Mouse (Mus musculus): ENCODE measurements around the gene Ralgps2. TPM values are rescaled to one million over a fixed set of nuclear protein-coding genes. Genes with fewer than 3 reads are reported as not detected.
A peak's percentile ranks its signal among the peaks of the same experiment; 100 is the strongest.

The Ralgps2 gene
- polyA plus RNA-seq, 1 experiment from 2014 or later = 75.8 TPM

- WGBS = 92% methylated on average over 7 of the region's 7 CpGs
- Histone ChIP-seq H3K4me2 (ENCODE audit: low read depth, low read length) (no peak overlapping the region), H3K27me3 (ENCODE audit: control insufficient read depth, insufficient read depth, low read depth, low read length) (no peaks in the 10 kb centered on the region), H3K9me3 (ENCODE audit: control insufficient read depth, low read length) (no peaks in the 10 kb centered on the region), H3K27ac (ENCODE audit: low read length) (no peak overlapping the region), H3K4me3 (ENCODE audit: low read length) (no peak overlapping the region), H3K4me1 (replicated peaks; ENCODE audit: control insufficient read depth, insufficient read depth, low read length) (peaks cover 4% of the 10 kb centered on the region; the same call in 1 of the 2 replicates), H3K36me3 (ENCODE audit: control insufficient read depth, insufficient read depth, low read length) (no peaks in the 10 kb centered on the region), H3K9ac (ENCODE audit: low read length) (no peak overlapping the region)
- ATAC-seq (ENCODE audit: low read depth) = no peak
Observed at GRCm38 (mm10) chr1:156775983-156776382, 163.4 kb downstream of the Ralgps2 start.

- WGBS = 63% methylated on average over 4 of the region's 4 CpGs
- no peak overlapping the region for H3K27ac ChIP-seq (ENCODE audit: low read length)
- no peaks in the 10 kb centered on the region for H3K36me3 ChIP-seq (ENCODE audit: control insufficient read depth, insufficient read depth, low read length)
Observed at GRCm38 (mm10) chr1:156775190-156775589, 164.2 kb downstream of the Ralgps2 start.

GRCm38 (mm10) chr1:156770845-156771244 is 168.6 kb downstream of the Ralgps2 start:
- H3K27ac ChIP-seq (ENCODE audit: low read length) = no peak overlapping the region
- 96% methylated on average over 10 of the region's 10 CpGs for WGBS
- H3K9me3 ChIP-seq (ENCODE audit: control insufficient read depth, low read length) = no peaks in the 10 kb centered on the region
- no peak overlapping the region for H3K4me3 ChIP-seq (ENCODE audit: low read length)
- no peak overlapping the region for H3K4me2 ChIP-seq (ENCODE audit: low read depth, low read length)
- no peaks in the 10 kb centered on the region for H3K27me3 ChIP-seq (ENCODE audit: control insufficient read depth, insufficient read depth, low read depth, low read length)
- peaks cover 5% of the 10 kb centered on the region; the same call in 1 of the 2 replicates for H3K4me1 ChIP-seq (replicated peaks; ENCODE audit: control insufficient read depth, insufficient read depth, low read length)
- H3K36me3 ChIP-seq (ENCODE audit: control insufficient read depth, insufficient read depth, low read length) = no peaks in the 10 kb centered on the region
- no peak overlapping the region for H3K9ac ChIP-seq (ENCODE audit: low read length)
- ATAC-seq (ENCODE audit: low read depth) = no peak

More at GRCm38 (mm10) chr1:156775190-156775589, 164.2 kb downstream of the Ralgps2 start:
- H3K4me2 ChIP-seq (ENCODE audit: low read depth, low read length) = no peak overlapping the region
- no peak for ATAC-seq (ENCODE audit: low read depth)
- H3K27me3 ChIP-seq (ENCODE audit: control insufficient read depth, insufficient read depth, low read depth, low read length) = no peaks in the 10 kb centered on the region
- no peak overlapping the region for H3K9ac ChIP-seq (ENCODE audit: low read length)
- no peaks in the 10 kb centered on the region for H3K9me3 ChIP-seq (ENCODE audit: control insufficient read depth, low read length)
- H3K4me3 ChIP-seq (ENCODE audit: low read length) = no peak overlapping the region
- H3K4me1 ChIP-seq (replicated peaks; ENCODE audit: control insufficient read depth, insufficient read depth, low read length) = peaks cover under 1% of the 10 kb centered on the region; the same call in 1 of the 2 replicates

- Histone ChIP-seq H3K9ac (ENCODE audit: low read length) (no peak overlapping the region), H3K36me3 (ENCODE audit: control insufficient read depth, insufficient read depth, low read length) (no peaks in the 10 kb centered on the region), H3K4me3 (ENCODE audit: low read length) (no peak overlapping the region), H3K27ac (ENCODE audit: low read length) (no peak overlapping the region), H3K27me3 (ENCODE audit: control insufficient read depth, insufficient read depth, low read depth, low read length) (no peaks in the 10 kb centered on the region), H3K9me3 (ENCODE audit: control insufficient read depth, low read length) (no peaks in the 10 kb centered on the region), H3K4me1 (replicated peaks; ENCODE audit: control insufficient read depth, insufficient read depth, low read length) (peaks cover 5% of the 10 kb centered on the region; the same call in 1 of the 2 replicates), H3K4me2 (ENCODE audit: low read depth, low read length) (no peak overlapping the region)
- no peak for ATAC-seq (ENCODE audit: low read depth)
- WGBS = 63% methylated on average over 18 of the region's 18 CpGs
Observed at GRCm38 (mm10) chr1:156769621-156770297, 169.7 kb downstream of the Ralgps2 start.

GRCm38 (mm10) chr1:156769163-156769562 is 170.3 kb downstream of the Ralgps2 start:
- ATAC-seq (ENCODE audit: low read depth) = no peak
- Histone ChIP-seq H3K4me2 (ENCODE audit: low read depth, low read length) (no peak overlapping the region), H3K27ac (ENCODE audit: low read length) (no peak overlapping the region), H3K4me3 (ENCODE audit: low read length) (no peak overlapping the region), H3K9ac (ENCODE audit: low read length) (no peak overlapping the region), H3K4me1 (replicated peaks; ENCODE audit: control insufficient read depth, insufficient read depth, low read length) (peaks cover 5% of the 10 kb centered on the region; the same call in 1 of the 2 replicates), H3K36me3 (ENCODE audit: control insufficient read depth, insufficient read depth, low read length) (no peaks in the 10 kb centered on the region), H3K9me3 (ENCODE audit: control insufficient read depth, low read length) (no peaks in the 10 kb centered on the region), H3K27me3 (ENCODE audit: control insufficient read depth, insufficient read depth, low read depth, low read length) (no peaks in the 10 kb centered on the region)
- 56% methylated on average over 5 of the region's 5 CpGs for WGBS

GRCm38 (mm10) chr1:156765311-156765710 is 174.1 kb downstream of the Ralgps2 start:
- H3K36me3 ChIP-seq (ENCODE audit: control insufficient read depth, insufficient read depth, low read length) = no peaks in the 10 kb centered on the region
- H3K9me3 ChIP-seq (ENCODE audit: control insufficient read depth, low read length) = no peaks in the 10 kb centered on the region
- no peak overlapping the region for H3K4me3 ChIP-seq (ENCODE audit: low read length)
- H3K27ac ChIP-seq (ENCODE audit: low read length) = no peak overlapping the region
- H3K4me1 ChIP-seq (replicated peaks; ENCODE audit: control insufficient read depth, insufficient read depth, low read length) = peaks cover 5% of the 10 kb centered on the region; the same call in 1 of the 2 replicates
- WGBS = 77% methylated on average over 3 of the region's 3 CpGs
- no peak for ATAC-seq (ENCODE audit: low read depth)
- no peaks in the 10 kb centered on the region for H3K27me3 ChIP-seq (ENCODE audit: control insufficient read depth, insufficient read depth, low read depth, low read length)
- H3K4me2 ChIP-seq (ENCODE audit: low read depth, low read length) = no peak overlapping the region
- H3K9ac ChIP-seq (ENCODE audit: low read length) = no peak overlapping the region

- 73% methylated on average over 6 of the region's 6 CpGs for WGBS
- H3K36me3 ChIP-seq (ENCODE audit: control insufficient read depth, insufficient read depth, low read length) = no peaks in the 10 kb centered on the region
- H3K4me2 ChIP-seq (ENCODE audit: low read depth, low read length) = no peak overlapping the region
- H3K4me3 ChIP-seq (ENCODE audit: low read length) = no peak overlapping the region
- no peaks in the 10 kb centered on the region for H3K27me3 ChIP-seq (ENCODE audit: control insufficient read depth, insufficient read depth, low read depth, low read length)
- H3K9ac ChIP-seq (ENCODE audit: low read length) = no peak overlapping the region
- ATAC-seq (ENCODE audit: low read depth) = no peak
- H3K27ac ChIP-seq (ENCODE audit: low read length) = no peak overlapping the region
- no peaks in the 10 kb centered on the region for H3K4me1 ChIP-seq (replicated peaks; ENCODE audit: control insufficient read depth, insufficient read depth, low read length)
- no peaks in the 10 kb centered on the region for H3K9me3 ChIP-seq (ENCODE audit: control insufficient read depth, low read length)
Observed at GRCm38 (mm10) chr1:156764584-156764983, 174.8 kb downstream of the Ralgps2 start.

GRCm38 (mm10) chr1:156763280-156763679 is 176.1 kb downstream of the Ralgps2 start:
- ATAC-seq (ENCODE audit: low read depth) = no peak
- no peak overlapping the region for H3K9ac ChIP-seq (ENCODE audit: low read length)
- H3K27ac ChIP-seq (ENCODE audit: low read length) = no peak overlapping the region
- no peaks in the 10 kb centered on the region for H3K4me1 ChIP-seq (replicated peaks; ENCODE audit: control insufficient read depth, insufficient read depth, low read length)
- H3K36me3 ChIP-seq (ENCODE audit: control insufficient read depth, insufficient read depth, low read length) = no peaks in the 10 kb centered on the region
- no peaks in the 10 kb centered on the region for H3K9me3 ChIP-seq (ENCODE audit: control insufficient read depth, low read length)
- H3K4me2 ChIP-seq (ENCODE audit: low read depth, low read length) = no peak overlapping the region
- WGBS = 81% methylated on average over 6 of the region's 6 CpGs
- H3K27me3 ChIP-seq (ENCODE audit: control insufficient read depth, insufficient read depth, low read depth, low read length) = no peaks in the 10 kb centered on the region
- H3K4me3 ChIP-seq (ENCODE audit: low read length) = no peak overlapping the region

- Histone ChIP-seq H3K27ac (ENCODE audit: low read length) (no peak overlapping the region), H3K9me3 (ENCODE audit: control insufficient read depth, low read length) (no peaks in the 10 kb centered on the region), H3K9ac (ENCODE audit: low read length) (no peak overlapping the region), H3K36me3 (ENCODE audit: control insufficient read depth, insufficient read depth, low read length) (no peaks in the 10 kb centered on the region), H3K27me3 (ENCODE audit: control insufficient read depth, insufficient read depth, low read depth, low read length) (no peaks in the 10 kb centered on the region), H3K4me1 (replicated peaks; ENCODE audit: control insufficient read depth, insufficient read depth, low read length) (no peaks in the 10 kb centered on the region), H3K4me3 (ENCODE audit: low read length) (no peak overlapping the region), H3K4me2 (ENCODE audit: low read depth, low read length) (no peak overlapping the region)
- peak; percentile 75 for ATAC-seq (ENCODE audit: low read depth)
- WGBS = 44% methylated on average over 10 of the region's 10 CpGs
Observed at GRCm38 (mm10) chr1:156761430-156761801, 178.0 kb downstream of the Ralgps2 start.

Measured in lung, embryonic 16.5 days (tissue).